Mouse (Mus musculus) hindbrain, embryonic 13.5 days (tissue): Measurements from ENCODE around the gene Dglucy. TPM values are rescaled to one million over a fixed set of nuclear protein-coding genes. Genes with fewer than 3 reads are reported as not detected.
A peak's percentile ranks its signal among the peaks of the same experiment; 100 is the strongest.

Experiments used
- ATAC-seq: fragments of 200-750 bp; cut with Nextera tagmentation; 2 replicates; pipeline ENCODE4 v1.8.0; 2017; ENCODE audit warnings: moderate TSS enrichment; ENCODE audit not compliant: low FRiP score
- H3K27ac ChIP-seq: fragments of 300-500 bp; sonication (generic); 2 replicates; pipeline ENCODE4 v1.5.1; 2015; ENCODE audit warnings: inconsistent platforms, mild to moderate bottlenecking, moderate library complexity
- H3K27me3 ChIP-seq: fragments of 300-500 bp; sonication (generic); 2 replicates; pipeline ENCODE4 v1.6.1; 2015; ENCODE audit warnings: mild to moderate bottlenecking, inconsistent platforms
- H3K36me3 ChIP-seq: fragments of 300-500 bp; sonication (generic); 2 replicates; pipeline ENCODE4 v1.6.1; 2015; ENCODE audit warnings: mild to moderate bottlenecking, inconsistent platforms
- H3K4me1 ChIP-seq: fragments of 300-500 bp; sonication (generic); replicated peaks from 2 replicates; pipeline ENCODE4 v1.6.1; 2015; ENCODE audit warnings: inconsistent platforms
- H3K4me2 ChIP-seq: fragments of 300-500 bp; sonication (generic); 2 replicates; pipeline ENCODE4 v1.6.1; 2015; ENCODE audit warnings: inconsistent platforms, mild to moderate bottlenecking, moderate library complexity
- H3K4me3 ChIP-seq: fragments of 300-500 bp; sonication (generic); 2 replicates; pipeline ENCODE4 v1.5.1; 2015; ENCODE audit warnings: mild to moderate bottlenecking, inconsistent platforms
- H3K9ac ChIP-seq: fragments of 300-500 bp; sonication (generic); 2 replicates; pipeline ENCODE4 v1.6.1; 2015; ENCODE audit warnings: mild to moderate bottlenecking, inconsistent platforms
- H3K9me3 ChIP-seq: fragments of 300-500 bp; sonication (generic); 2 replicates; pipeline ENCODE4 v1.6.1; 2016; ENCODE audit warnings: inconsistent platforms
- WGBS: fragments of 180-500 bp; shearing (Covaris S2); methylation state at CpG from one replicate; pipeline ENCODE4 v1.1.7; 2015; 5-methylcytosine and 5-hydroxymethylcytosine counted together
- polyA plus RNA-seq: library from polyadenylated mRNA; unstranded; fragments of >200 nt; fragmentation: Nextera tagmentation; extraction: Ambion mirVana; gene quantifications from 2 replicates; pipeline ENCODE4 v1.2.1, GENCODE M21; 2015

Dglucy gene
- 1.9 and 2.0 TPM in 2 replicates for polyA plus RNA-seq

DNA sequence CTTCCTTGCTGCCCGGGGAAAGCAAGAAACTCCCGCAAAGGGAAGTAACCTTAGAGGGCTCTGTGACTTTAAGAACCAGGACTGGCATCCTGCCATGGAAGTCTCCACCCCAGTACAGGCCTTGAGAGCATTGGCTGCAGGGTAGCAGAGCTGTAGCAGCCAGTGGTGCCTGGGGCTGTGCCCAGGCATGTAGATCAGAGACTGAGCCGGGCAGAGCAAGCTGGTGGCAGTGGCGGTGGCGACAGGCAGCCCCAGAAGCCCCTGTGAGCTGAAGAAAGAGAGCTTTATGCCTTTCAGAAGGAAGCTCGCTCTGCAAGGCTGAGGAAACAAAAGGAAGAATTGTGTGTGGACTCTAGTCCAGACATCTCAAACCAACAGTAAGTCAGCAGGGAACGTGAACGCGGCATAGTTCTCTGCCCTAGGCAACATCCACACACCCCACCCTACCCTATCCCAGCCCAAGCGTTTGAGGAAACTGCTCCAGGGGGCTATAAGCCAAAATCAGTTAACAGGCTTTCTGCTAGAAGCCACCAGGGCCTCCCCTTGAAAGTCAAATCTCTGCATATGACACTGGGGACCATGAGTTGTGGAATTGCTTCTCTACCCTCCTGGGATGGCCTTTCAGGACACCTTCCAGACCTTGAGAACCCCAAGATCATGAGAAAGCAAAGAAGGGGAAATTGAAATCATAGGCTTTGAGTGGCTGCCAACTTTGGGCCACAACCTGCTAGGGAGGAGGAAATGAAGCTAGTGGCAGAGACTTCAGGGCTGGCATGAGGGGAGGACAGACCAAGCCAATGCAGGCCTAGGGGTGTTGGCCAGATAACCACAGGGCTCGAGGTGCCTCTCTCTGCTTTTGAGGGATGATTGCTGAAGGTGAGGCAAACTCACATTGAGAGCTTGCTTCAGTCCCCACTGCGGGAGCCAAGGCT lies at the start of gene Dglucy:
Gene Dglucy, plus strand, starts transcription at position 124 of the 932 bp plus-strand sequence.
- H3K9me3 ChIP-seq = no peaks in the 10 kb centered on the region
- H3K36me3 ChIP-seq = no peaks in the 10 kb centered on the region
- peak within 1 kb of the TSS; percentile 25 for H3K4me3 ChIP-seq
- peak within 1 kb of the TSS; percentile 31 for H3K4me2 ChIP-seq
- H3K27me3 ChIP-seq = no peaks in the 10 kb centered on the region
- WGBS = 37% methylated on average over 12 of the region's 12 CpGs
- peak; percentile 96 for ATAC-seq
- H3K4me1 ChIP-seq = peaks cover 20% of the 10 kb centered on the region
- peak within 1 kb of the TSS; percentile 87 for H3K27ac ChIP-seq
- H3K9ac ChIP-seq = peak within 1 kb of the TSS; percentile 53

DNA sequence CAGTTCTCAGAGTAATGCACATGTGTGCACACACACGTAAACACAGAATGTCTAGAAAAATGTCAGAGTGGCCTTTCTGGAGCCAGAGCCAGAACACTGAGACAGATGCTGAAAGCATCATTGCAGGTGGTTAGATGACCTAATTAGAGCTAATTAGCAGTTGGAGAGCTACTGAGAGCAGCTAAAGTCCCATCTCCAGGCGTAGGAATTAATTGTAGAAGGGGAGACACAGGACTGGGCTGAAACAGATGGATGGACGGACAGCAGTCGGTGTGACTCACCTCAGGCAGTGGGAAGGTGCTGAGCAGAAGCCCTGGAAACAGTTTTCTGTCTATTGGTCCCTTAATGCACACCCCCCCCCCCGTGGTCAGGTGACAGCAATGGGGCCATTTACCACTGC lies 43.7 kb upstream of the Dglucy start:
- Histone ChIP-seq H3K27ac (no peak overlapping the region), H3K4me2 (no peak overlapping the region), H3K4me1 (no peaks in the 10 kb centered on the region), H3K4me3 (no peak overlapping the region), H3K9me3 (no peaks in the 10 kb centered on the region), H3K9ac (no peak overlapping the region), H3K27me3 (no peaks in the 10 kb centered on the region), H3K36me3 (no peaks in the 10 kb centered on the region)
- ATAC-seq = no peak
- 80% methylated on average over 5 of the region's 5 CpGs for WGBS

DNA sequence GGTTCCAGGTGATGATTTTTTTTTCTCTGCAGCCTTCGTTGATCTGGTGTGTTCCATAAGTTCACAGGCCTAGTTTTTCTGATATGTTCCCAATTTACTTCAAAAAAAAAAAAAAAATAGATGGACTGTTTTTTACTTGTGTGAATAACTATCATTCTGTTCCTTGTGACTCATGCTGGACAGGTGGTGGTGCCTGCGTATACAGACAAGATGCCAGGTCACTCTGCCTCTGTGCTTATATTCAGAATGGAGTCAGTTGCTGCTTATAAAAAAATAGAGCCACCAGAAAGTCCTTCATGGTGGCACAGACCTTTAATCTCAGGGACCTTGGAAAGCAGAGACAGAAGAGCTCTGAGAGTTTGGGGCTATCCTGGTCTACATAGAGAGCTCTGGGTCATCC lies 43.3 kb upstream of the Dglucy start:
- no peaks in the 10 kb centered on the region for H3K9me3 ChIP-seq
- no peak overlapping the region for H3K27ac ChIP-seq
- H3K4me1 ChIP-seq = no peaks in the 10 kb centered on the region
- H3K4me3 ChIP-seq = no peak overlapping the region
- ATAC-seq = no peak
- H3K9ac ChIP-seq = no peak overlapping the region
- H3K4me2 ChIP-seq = no peak overlapping the region
- WGBS = 84% methylated on average over 2 of the region's 2 CpGs
- no peaks in the 10 kb centered on the region for H3K36me3 ChIP-seq
- no peaks in the 10 kb centered on the region for H3K27me3 ChIP-seq

DNA sequence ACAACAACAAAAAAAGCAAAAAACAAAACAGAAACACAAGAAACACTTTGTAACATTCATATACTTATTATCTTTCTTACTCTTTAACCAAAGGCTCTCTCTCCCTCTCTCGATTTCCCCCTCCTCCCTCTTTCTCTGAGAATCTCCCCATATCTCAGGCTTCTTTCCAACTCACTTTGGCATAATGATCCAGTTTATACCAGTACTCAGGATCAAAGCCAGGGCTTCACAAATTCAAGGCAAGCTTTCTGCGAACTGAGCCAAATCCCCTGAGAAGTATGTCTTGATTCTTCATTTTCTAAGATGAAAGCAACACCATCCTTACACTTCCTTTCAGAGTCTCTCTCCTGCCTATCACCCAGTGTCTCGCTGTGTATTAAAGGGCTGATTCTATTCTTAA lies 40.4 kb upstream of the Dglucy start:
- no peaks in the 10 kb centered on the region for H3K36me3 ChIP-seq
- no peaks in the 10 kb centered on the region for H3K27me3 ChIP-seq
- H3K9me3 ChIP-seq = no peaks in the 10 kb centered on the region
- no peak overlapping the region for H3K4me2 ChIP-seq
- no peak overlapping the region for H3K4me3 ChIP-seq
- no peak overlapping the region for H3K9ac ChIP-seq
- 72% methylated on average over 3 of the region's 3 CpGs for WGBS
- H3K27ac ChIP-seq = no peak overlapping the region
- H3K4me1 ChIP-seq = no peaks in the 10 kb centered on the region
- no peak for ATAC-seq

DNA sequence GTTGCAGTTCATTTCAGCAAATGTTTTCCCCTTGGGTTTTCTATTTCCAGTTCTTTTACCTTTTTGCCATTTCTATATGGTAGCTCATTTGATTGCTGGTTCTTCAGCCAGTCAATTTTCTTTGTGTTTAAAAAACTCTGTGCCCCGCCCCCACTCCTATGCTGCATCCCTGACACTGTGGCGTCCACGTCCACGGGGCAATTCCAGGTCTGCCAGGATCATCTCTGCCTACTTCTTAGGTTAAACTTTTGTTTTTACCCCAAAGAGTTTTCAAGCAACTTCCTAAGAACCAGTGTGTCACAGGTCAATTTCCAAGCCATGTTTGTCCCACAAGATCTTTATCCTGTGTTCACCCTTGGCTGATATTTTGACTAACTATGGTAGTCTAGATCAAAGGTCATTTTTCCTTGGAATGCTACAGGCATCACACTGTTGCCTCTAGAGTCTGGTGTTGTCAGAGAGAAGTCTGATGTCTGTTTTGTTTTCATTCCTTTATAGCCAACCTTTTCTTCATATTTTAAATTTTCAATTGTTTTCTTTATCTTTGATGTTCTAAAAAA lies 39.8 kb upstream of the Dglucy start:
- ATAC-seq = no peak
- H3K4me1 ChIP-seq = no peaks in the 10 kb centered on the region
- no peak overlapping the region for H3K4me2 ChIP-seq
- H3K36me3 ChIP-seq = no peaks in the 10 kb centered on the region
- H3K27ac ChIP-seq = no peak overlapping the region
- 84% methylated on average over 4 of the region's 4 CpGs for WGBS
- H3K9ac ChIP-seq = no peak overlapping the region
- H3K4me3 ChIP-seq = no peak overlapping the region
- H3K9me3 ChIP-seq = no peaks in the 10 kb centered on the region
- no peaks in the 10 kb centered on the region for H3K27me3 ChIP-seq

DNA sequence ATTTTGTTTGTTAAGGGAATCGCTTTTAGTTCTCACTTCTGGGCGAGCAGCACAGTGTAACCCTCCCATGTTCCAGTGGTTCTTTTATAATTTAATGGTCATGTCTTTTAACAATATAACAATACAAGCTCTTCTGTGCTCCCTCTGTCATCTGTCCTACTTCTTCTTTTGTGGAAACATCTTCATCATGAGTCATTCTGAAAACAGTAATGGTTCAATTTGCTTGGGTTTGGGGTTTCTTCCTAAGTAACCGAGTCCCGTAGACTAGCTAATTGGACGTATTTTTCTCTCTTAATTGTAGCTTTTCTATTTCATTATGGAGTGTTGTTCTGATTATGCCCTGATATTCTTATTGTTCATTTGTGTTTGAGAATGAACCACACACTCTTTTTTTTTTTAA lies 38.5 kb upstream of the Dglucy start:
- Histone ChIP-seq H3K9ac (no peak overlapping the region), H3K27ac (no peak overlapping the region), H3K36me3 (no peaks in the 10 kb centered on the region), H3K4me2 (no peak overlapping the region), H3K4me3 (no peak overlapping the region), H3K4me1 (no peaks in the 10 kb centered on the region), H3K9me3 (no peaks in the 10 kb centered on the region), H3K27me3 (no peaks in the 10 kb centered on the region)
- ATAC-seq = no peak
- 92% methylated on average over 5 of the region's 5 CpGs for WGBS

DNA sequence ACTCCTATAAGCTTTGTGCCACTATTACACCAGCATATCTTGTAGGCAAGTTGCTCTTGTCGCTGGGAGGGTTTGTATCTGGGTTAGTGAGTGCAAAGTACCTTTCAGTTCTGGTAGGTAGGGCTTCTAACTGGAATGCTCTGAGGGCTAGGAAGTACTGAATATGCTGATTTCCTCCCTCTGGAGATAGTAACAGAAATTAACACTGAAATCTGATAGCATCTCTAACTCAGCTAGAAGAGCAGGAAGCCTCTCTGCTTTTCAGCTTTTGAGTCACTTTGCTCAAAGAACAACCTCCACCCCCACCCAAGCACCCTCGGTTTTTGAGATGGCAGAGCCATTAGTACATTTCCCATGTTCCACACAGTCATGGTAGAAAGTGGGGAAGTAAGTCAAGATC lies 36.4 kb upstream of the Dglucy start:
- no peak for ATAC-seq
- no peaks in the 10 kb centered on the region for H3K9me3 ChIP-seq

DNA sequence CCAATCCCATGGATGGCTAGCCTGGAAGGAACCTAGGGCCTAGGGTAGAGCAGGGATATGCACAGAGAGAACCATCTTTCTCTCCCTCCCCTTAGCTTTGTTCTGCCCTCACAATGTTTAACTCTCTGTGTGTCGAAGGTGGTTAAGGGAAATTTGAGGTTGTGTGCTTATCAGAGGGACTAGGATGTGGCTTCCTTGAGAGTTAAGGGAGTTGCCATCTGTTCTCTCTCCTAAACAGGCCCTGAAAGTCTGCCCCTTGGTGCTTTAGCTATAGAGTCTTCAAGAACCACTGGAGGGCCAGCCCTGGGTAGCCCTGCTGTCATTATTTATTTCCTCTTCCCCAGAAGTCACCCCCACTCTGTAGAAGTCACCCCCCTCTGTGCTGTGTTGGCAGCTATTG lies 25.9 kb upstream of the Dglucy start:
- Histone ChIP-seq H3K9me3 (no peaks in the 10 kb centered on the region), H3K9ac (no peak overlapping the region), H3K4me3 (no peak overlapping the region), H3K4me1 (peaks cover 3% of the 10 kb centered on the region; the same call in 1 of the 2 replicates), H3K27ac (no peak overlapping the region), H3K4me2 (no peak overlapping the region), H3K27me3 (no peaks in the 10 kb centered on the region), H3K36me3 (no peaks in the 10 kb centered on the region)
- no peak for ATAC-seq
- WGBS = 81% methylated on average over 1 of the region's 1 CpGs

More for the DNA sequence above, 36.4 kb upstream of the Dglucy start:
- WGBS = 70% methylated on average over 2 of the region's 2 CpGs
- no peak overlapping the region for H3K4me2 ChIP-seq
- H3K27me3 ChIP-seq = no peaks in the 10 kb centered on the region
- no peaks in the 10 kb centered on the region for H3K36me3 ChIP-seq
- no peak overlapping the region for H3K27ac ChIP-seq
- H3K9ac ChIP-seq = no peak overlapping the region
- no peak overlapping the region for H3K4me3 ChIP-seq
- no peaks in the 10 kb centered on the region for H3K4me1 ChIP-seq

DNA sequence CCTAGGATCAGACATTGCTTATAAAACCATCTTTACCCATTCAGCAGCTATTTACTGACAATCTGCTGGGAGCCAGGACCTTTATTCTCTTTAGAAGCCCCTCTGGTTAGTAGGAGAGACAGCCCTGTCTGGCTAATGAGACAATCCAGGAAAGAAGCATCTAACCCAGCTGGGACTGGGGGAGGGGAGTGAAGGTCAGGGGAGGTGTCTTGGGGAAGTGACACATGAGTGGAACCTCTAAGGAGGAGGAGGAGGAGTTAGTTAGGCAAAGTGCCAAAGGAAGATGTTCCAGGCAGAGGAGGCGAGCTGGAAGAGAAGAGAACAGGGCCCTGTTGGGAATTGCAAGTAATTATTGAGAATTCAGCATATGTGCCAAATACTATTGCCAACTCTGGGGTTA lies 25.1 kb upstream of the Dglucy start:
- Histone ChIP-seq H3K27me3 (no peaks in the 10 kb centered on the region), H3K9me3 (no peaks in the 10 kb centered on the region), H3K4me3 (no peak overlapping the region), H3K4me1 (peaks cover 3% of the 10 kb centered on the region; the same call in 1 of the 2 replicates), H3K9ac (no peak overlapping the region), H3K36me3 (no peaks in the 10 kb centered on the region), H3K27ac (no peak overlapping the region), H3K4me2 (no peak overlapping the region)
- ATAC-seq = no peak
- WGBS = 33% methylated on average over 1 of the region's 1 CpGs

DNA sequence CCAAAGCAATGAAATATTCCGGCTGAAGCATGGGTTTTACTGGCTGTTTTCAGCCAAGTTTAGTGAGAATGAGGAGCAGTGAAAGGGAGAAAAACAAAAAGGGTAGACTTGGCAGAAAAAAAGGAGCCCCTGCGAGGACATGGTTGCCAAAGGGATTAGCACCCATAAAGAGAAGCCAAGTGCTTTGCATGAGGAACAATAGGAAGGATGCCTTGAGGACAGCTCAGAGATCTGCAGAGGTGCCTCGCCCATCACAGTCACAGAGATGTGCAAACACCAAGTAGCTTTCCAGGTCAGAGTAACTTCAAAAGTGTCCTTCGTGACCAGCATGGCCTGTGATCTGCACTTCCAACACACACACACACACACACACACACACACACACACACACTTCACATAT lies 21.4 kb upstream of the Dglucy start:
- H3K36me3 ChIP-seq = no peaks in the 10 kb centered on the region
- ATAC-seq = no peak
- 50% methylated on average over 4 of the region's 4 CpGs for WGBS
- no peaks in the 10 kb centered on the region for H3K9me3 ChIP-seq
- H3K9ac ChIP-seq = no peak overlapping the region
- no peaks in the 10 kb centered on the region for H3K27me3 ChIP-seq
- H3K4me1 ChIP-seq = peaks cover 3% of the 10 kb centered on the region; the same call in 1 of the 2 replicates
- H3K27ac ChIP-seq = no peak overlapping the region
- no peak overlapping the region for H3K4me2 ChIP-seq
- H3K4me3 ChIP-seq = no peak overlapping the region

DNA sequence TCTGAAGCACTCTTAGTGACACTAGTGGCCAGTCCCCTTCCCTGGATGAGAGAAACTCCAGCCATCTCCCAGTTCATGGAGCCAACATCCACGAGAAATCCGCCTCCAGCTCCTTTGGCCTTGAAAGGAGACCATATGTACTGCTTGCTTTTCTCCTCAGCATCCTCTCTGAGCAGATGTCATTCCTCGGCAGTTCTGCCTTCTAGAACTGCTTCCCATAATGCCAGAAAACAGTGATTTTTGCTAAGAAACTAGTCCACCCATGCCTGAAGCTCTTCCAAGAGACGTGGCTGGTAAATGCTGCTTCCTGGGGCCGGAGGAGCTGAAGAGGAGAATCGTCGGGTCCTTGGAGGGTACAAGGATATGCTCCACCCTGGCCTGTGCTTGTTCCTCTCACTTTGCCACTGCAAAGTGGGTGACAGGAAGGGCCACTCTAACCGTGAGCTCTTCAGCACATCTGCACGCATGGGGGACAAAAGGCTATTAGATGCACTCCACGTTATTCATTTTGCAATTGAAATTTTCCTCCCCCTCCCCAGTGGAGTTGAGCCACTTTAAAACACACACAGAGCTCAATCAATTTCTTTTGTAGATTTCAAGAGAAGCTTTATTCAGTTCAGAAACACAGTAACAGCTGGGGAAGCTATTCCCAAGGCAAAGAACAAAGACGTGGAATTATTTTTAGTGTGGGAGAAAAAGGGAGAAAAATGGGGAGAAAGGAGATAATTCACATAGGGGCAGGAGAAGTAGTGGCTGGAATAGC lies 16.0 kb upstream of the Dglucy start:
- no peaks in the 10 kb centered on the region for H3K27me3 ChIP-seq
- no peaks in the 10 kb centered on the region for H3K9me3 ChIP-seq
- no peak overlapping the region for H3K27ac ChIP-seq
- no peak overlapping the region for H3K9ac ChIP-seq
- ATAC-seq = no peak
- H3K4me2 ChIP-seq = no peak overlapping the region
- H3K4me1 ChIP-seq = peaks cover 8% of the 10 kb centered on the region
- H3K36me3 ChIP-seq = no peaks in the 10 kb centered on the region
- H3K4me3 ChIP-seq = no peak overlapping the region
- 63% methylated on average over 11 of the region's 11 CpGs for WGBS

DNA sequence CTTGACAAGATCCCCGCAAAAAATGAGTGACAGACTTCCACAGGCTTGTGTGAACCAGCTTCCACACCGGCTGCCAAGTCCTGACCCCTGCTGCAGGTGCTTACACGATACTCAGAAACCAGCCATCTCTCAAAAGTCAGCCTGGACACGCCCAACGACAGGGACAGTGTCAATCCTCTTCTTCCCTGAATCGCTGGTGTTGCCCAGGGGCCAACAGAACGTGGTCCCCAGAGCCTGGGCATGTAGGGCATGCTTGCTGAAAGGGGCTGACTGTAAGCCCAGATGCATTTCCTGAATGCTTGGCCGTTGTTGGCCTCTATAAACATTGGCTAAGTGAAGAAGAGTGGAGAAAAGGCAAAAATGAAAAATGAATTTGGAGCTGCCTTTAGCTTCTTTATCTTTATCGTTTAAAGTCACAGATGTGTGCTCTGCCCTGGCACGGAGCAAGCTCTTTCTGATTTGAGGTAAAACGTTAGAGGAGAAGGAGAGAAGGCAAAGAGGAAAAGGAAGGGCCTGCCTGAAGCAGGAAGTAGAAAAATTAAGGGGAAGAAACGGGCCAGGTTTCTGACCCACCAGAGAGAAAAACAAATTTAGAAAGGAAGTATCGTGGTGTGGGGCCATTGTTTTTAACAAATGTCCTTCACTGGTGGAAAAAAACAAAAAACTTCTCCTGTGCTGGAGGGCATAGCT lies 14.4 kb upstream of the Dglucy start:
- Histone ChIP-seq H3K9me3 (no peaks in the 10 kb centered on the region), H3K27ac (no peak overlapping the region; the same call in 1 of the 2 replicates), H3K27me3 (no peaks in the 10 kb centered on the region), H3K4me3 (no peak overlapping the region), H3K9ac (no peak overlapping the region), H3K4me1 (peaks cover 8% of the 10 kb centered on the region), H3K4me2 (no peak overlapping the region), H3K36me3 (no peaks in the 10 kb centered on the region)
- ATAC-seq = no peak
- WGBS = 75% methylated on average over 13 of the region's 13 CpGs
